Mouse (Mus musculus): ENCODE data around the gene Slc38a7. TPM values are rescaled to one million over a fixed set of nuclear protein-coding genes. Genes with fewer than 3 reads are reported as not detected.
"Not testable (repeated sequence)": the region's sequence is repeated elsewhere in the genome, so short reads cannot be mapped to it uniquely, and the experiment has no call there.

Slc38a7 gene
- total RNA-seq, 4 experiments from 2014 or later: 21.9 to 27.3 (median 26.1) TPM

- no peak for DNase-seq
These were observed 4.4 kb downstream of the Slc38a7 start for GRCm38 (mm10) chr8:95848734-95849464.

GRCm38 (mm10) chr8:95848061-95848551 is 5.2 kb downstream of the Slc38a7 start:
- DNase-seq: no peak

GRCm38 (mm10) chr8:95845026-95845425 is 8.3 kb downstream of the Slc38a7 start:
- DNase-seq: no peak

- DNase-seq: no peak
These were observed 9.4 kb downstream of the Slc38a7 start for GRCm38 (mm10) chr8:95843968-95844367.

- DNase-seq: no peak
These were observed 11.9 kb downstream of the Slc38a7 start for GRCm38 (mm10) chr8:95841436-95841835.

- no peak for DNase-seq
These were observed 14.1 kb downstream of the Slc38a7 start for GRCm38 (mm10) chr8:95839289-95839688.

GRCm38 (mm10) chr8:95837266-95837665 is 16.1 kb downstream of the Slc38a7 start:
- no peak for DNase-seq

GRCm38 (mm10) chr8:95835891-95836290 is 17.4 kb downstream of the Slc38a7 start:
- DNase-seq: no peak

GRCm38 (mm10) chr8:95833435-95833984 is 19.8 kb downstream of the Slc38a7 start:
- DNase-seq: no peak

GRCm38 (mm10) chr8:95832603-95833434 is 20.5 kb downstream of the Slc38a7 start:
- peak; percentile 64 for DNase-seq

- no peak for DNase-seq
These were observed 23.2 kb downstream of the Slc38a7 start for GRCm38 (mm10) chr8:95830144-95830543.

- not testable (repeated sequence) for DNase-seq
These were observed 28.2 kb downstream of the Slc38a7 start, which contains the start of gene Sap18b for GRCm38 (mm10) chr8:95825162-95825561. Sap18b (plus strand) TSS chr8:95825346.

GRCm38 (mm10) chr8:95822699-95823098 is 30.6 kb downstream of the Slc38a7 start:
- DNase-seq: no peak

GRCm38 (mm10) chr8:95822096-95822495 is 31.2 kb downstream of the Slc38a7 start:
- DNase-seq: no peak

GRCm38 (mm10) chr8:95821266-95821665 is 32.1 kb downstream of the Slc38a7 start:
- no peak for DNase-seq

- DNase-seq: no peak
These were observed 35.1 kb downstream of the Slc38a7 start for GRCm38 (mm10) chr8:95818211-95818610.

- DNase-seq: no peak
These were observed 35.7 kb downstream of the Slc38a7 start for GRCm38 (mm10) chr8:95817597-95817996.

GRCm38 (mm10) chr8:95816044-95816708 is 37.2 kb downstream of the Slc38a7 start:
- DNase-seq: no peak

- DNase-seq: no peak
These were observed 43.2 kb downstream of the Slc38a7 start for GRCm38 (mm10) chr8:95810184-95810591.

- DNase-seq: no peak
These were observed 44.2 kb downstream of the Slc38a7 start for GRCm38 (mm10) chr8:95809116-95809515.

- DNase-seq: no peak
These were observed 44.7 kb downstream of the Slc38a7 start for GRCm38 (mm10) chr8:95808631-95809030.

- peak; percentile 94 for DNase-seq
These were observed 45.5 kb downstream of the Slc38a7 start for GRCm38 (mm10) chr8:95807861-95808260.
